8 mouse cellular contexts compared by ENCODE assay signal in genomic region chr2:33430081-33430770, GRCm38 (mm10). TPM values are rescaled to one million over a fixed set of nuclear protein-coding genes. Genes with fewer than 3 reads are reported as not detected.
A peak's percentile ranks its signal among the peaks of the same experiment; 100 is the strongest.
DNase-seq lines count a peak whose midpoint lies in the region; ATAC-seq lines count a peak whose summit lies in the region.

No protein-coding gene starts in this region.

- peaks cover 14% of the 10 kb centered on the region for H3K4me1 ChIP-seq in kidney, embryonic 14.5 days (ENCODE audit: control insufficient read depth, insufficient read depth, low read length)
- H3K4me1 ChIP-seq in hindbrain, embryonic 10.5 days (replicated peaks) = peaks cover 47% of the 10 kb centered on the region
- H3K4me1 ChIP-seq in midbrain, embryonic 10.5 days = peaks cover 46% of the 10 kb centered on the region

- peak overlapping the region; percentile 95 for H3K9ac ChIP-seq in kidney, embryonic 14.5 days (ENCODE audit: low read depth, low read length)

- H3K27ac ChIP-seq in kidney, embryonic 14.5 days (ENCODE audit: low read depth, low read length) = peak overlapping the region; percentile 9; the same call in 1 of the 2 replicates
- H3K27ac ChIP-seq in hindbrain, embryonic 10.5 days = peak overlapping the region; percentile 93
- H3K27ac ChIP-seq in midbrain, embryonic 10.5 days (replicated peaks) = peak overlapping the region; percentile 91

- H3K4me3 ChIP-seq in kidney, embryonic 14.5 days (ENCODE audit: low read length) = peak overlapping the region; percentile 89
- peak overlapping the region; percentile 99 for H3K4me3 ChIP-seq in hindbrain, embryonic 10.5 days
- peak overlapping the region; percentile 99 for H3K4me3 ChIP-seq in midbrain, embryonic 10.5 days

- 9% methylated on average over 13 of the region's 13 CpGs for WGBS in kidney, embryonic 14.5 days
- WGBS in hindbrain, embryonic 10.5 days = 15% methylated on average over 13 of the region's 13 CpGs
- WGBS in midbrain, embryonic 10.5 days = 13% methylated on average over 13 of the region's 13 CpGs

- no peak for DNase-seq in kidney, adult 18-20 months
- DNase-seq in NIH3T3 (ENCODE audit: low read depth) = peak; percentile 80
- DNase-seq in hindbrain, embryonic 10.5 days (ENCODE audit: low spot score) = no peak
- no peak for DNase-seq in midbrain, embryonic 10.5 days (ENCODE audit: low spot score)
- no peak for DNase-seq in cerebellum, postnatal 36 days
- no peak for DNase-seq in spleen, postnatal 10 days (ENCODE audit: low spot score in 2 of 2)
- no peak for DNase-seq in adrenal gland, postnatal 36 days

- H3K4me2 ChIP-seq in kidney, embryonic 14.5 days (replicated peaks; ENCODE audit: low read depth, low read length) = peak overlapping the region; percentile 66

- ATAC-seq in kidney, embryonic 14.5 days (ENCODE audit: low FRiP score, low TSS enrichment) = 0 out of 2 replicates have a peak, but pooled peaks have one; percentile 1

- H3K36me3 ChIP-seq in kidney, embryonic 14.5 days (ENCODE audit: control insufficient read depth, insufficient read depth, low read length) = peaks cover 13% of the 10 kb centered on the region; the same call in 1 of the 2 replicates
- H3K36me3 ChIP-seq in hindbrain, embryonic 10.5 days = peaks cover 21% of the 10 kb centered on the region
- H3K36me3 ChIP-seq in midbrain, embryonic 10.5 days = peaks cover 15% of the 10 kb centered on the region

- no peaks in the 10 kb centered on the region for H3K27me3 ChIP-seq in kidney, embryonic 14.5 days (ENCODE audit: control insufficient read depth, insufficient read depth, low read length)
- H3K27me3 ChIP-seq in hindbrain, embryonic 10.5 days (ENCODE audit: insufficient read depth, poor library complexity, severe bottlenecking) = peaks cover 4% of the 10 kb centered on the region; the same call in 1 of the 2 replicates
- H3K27me3 ChIP-seq in midbrain, embryonic 10.5 days (ENCODE audit: low read depth, poor library complexity, severe bottlenecking) = peaks cover 11% of the 10 kb centered on the region

- H3K9me3 ChIP-seq in kidney, embryonic 14.5 days (ENCODE audit: control insufficient read depth, low read length) = no peaks in the 10 kb centered on the region
- H3K9me3 ChIP-seq in hindbrain, embryonic 10.5 days = no peaks in the 10 kb centered on the region
- H3K9me3 ChIP-seq in midbrain, embryonic 10.5 days (replicated peaks) = no peaks in the 10 kb centered on the region

RNA-seq across cellular contexts. Expression of gene Zbtb34, which starts 0.9 kb away (rescaled TPM):
- polyA plus RNA-seq in kidney, embryonic 14.5 days (2014; fragmentation: Nextera tagmentation; extraction: Ambion mirVana) = 3.5 and 8.1 TPM in 2 replicates
- polyA plus RNA-seq in hindbrain, embryonic 10.5 days (2016; fragmentation: Nextera tagmentation; extraction: Ambion mirVana) = 7.2 and 8.2 TPM in 2 replicates
- 6.1 and 7.4 TPM in 2 replicates for polyA plus RNA-seq in midbrain, embryonic 10.5 days (2016; fragmentation: Nextera tagmentation; extraction: Ambion mirVana)
- total RNA-seq in adrenal gland, postnatal 36 days (2021) = 1 to 10 TPM; 8.5 to 9.5 TPM

RNA-seq across cellular contexts. Expression of gene Zbtb43, which starts 38.1 kb away (rescaled TPM):
- 11.8 and 25.5 TPM in 2 replicates for polyA plus RNA-seq in kidney, embryonic 14.5 days (2014; fragmentation: Nextera tagmentation; extraction: Ambion mirVana)
- 19.0 and 22.7 TPM in 2 replicates for polyA plus RNA-seq in hindbrain, embryonic 10.5 days (2016; fragmentation: Nextera tagmentation; extraction: Ambion mirVana)
- 20.3 and 25.3 TPM in 2 replicates for polyA plus RNA-seq in midbrain, embryonic 10.5 days (2016; fragmentation: Nextera tagmentation; extraction: Ambion mirVana)
- 10 to 100 TPM; 20.9 to 24.6 TPM for total RNA-seq in adrenal gland, postnatal 36 days (2021)

RNA-seq across cellular contexts. Expression of gene Ralgps1, which starts 58.9 kb away (rescaled TPM):
- polyA plus RNA-seq in kidney, embryonic 14.5 days (2014; fragmentation: Nextera tagmentation; extraction: Ambion mirVana) = 4.8 and 7.9 TPM in 2 replicates
- polyA plus RNA-seq in hindbrain, embryonic 10.5 days (2016; fragmentation: Nextera tagmentation; extraction: Ambion mirVana) = 7.5 and 12.2 TPM in 2 replicates
- 6.9 and 11.4 TPM in 2 replicates for polyA plus RNA-seq in midbrain, embryonic 10.5 days (2016; fragmentation: Nextera tagmentation; extraction: Ambion mirVana)
- total RNA-seq in adrenal gland, postnatal 36 days (2021) = 1 to 10 TPM; 3.6 to 4.3 TPM

Comparison
In these comparisons a context has a peak if more than half of its experiments do, and no peak if none do; other contexts are left out.
1. H3K27ac ChIP-seq: peak in every context shown above with its lines; median percentile 93 in hindbrain, embryonic 10.5 days; 91 in midbrain, embryonic 10.5 days; 9 in kidney, embryonic 14.5 days.